Mouse (Mus musculus) lung, postnatal 0 days (tissue): ENCODE results near the gene Gm2696. TPM values are rescaled to one million over a fixed set of nuclear protein-coding genes. Genes with fewer than 3 reads are reported as not detected.
"Not testable (repeated sequence)": the region's sequence is repeated elsewhere in the genome, so short reads cannot be mapped to it uniquely, and the experiment has no call there.

Experiments used
- ATAC-seq: fragments of 200-750 bp; cut with Nextera tagmentation; 2 replicates; pipeline ENCODE4 v1.8.0; 2017; ENCODE audit warnings: moderate library complexity
- DNase-seq: peaks from one replicate; pipeline ENCODE4 v3.0.0-alpha.2; 2016; ENCODE audit warnings: low spot score
- H3K27ac ChIP-seq: fragments of 300-500 bp; sonication (generic); 2 replicates; pipeline ENCODE4 v1.5.1; 2014; ENCODE audit warnings: antibody characterized with exemption, mild to moderate bottlenecking, low read length, mixed read lengths
- H3K27me3 ChIP-seq: fragments of 300-500 bp; sonication (generic); replicated peaks from 2 replicates; pipeline ENCODE4 v1.6.1; 2014; ENCODE audit warnings: low read length, mixed read lengths; ENCODE audit not compliant: insufficient read depth
- H3K36me3 ChIP-seq: fragments of 300-500 bp; sonication (generic); 2 replicates; pipeline ENCODE4 v1.6.1; 2014; ENCODE audit warnings: low read length, mixed read lengths; ENCODE audit not compliant: insufficient read depth
- H3K4me1 ChIP-seq: fragments of 300-500 bp; sonication (generic); 2 replicates; pipeline ENCODE4 v1.6.1; 2014; ENCODE audit warnings: antibody characterized with exemption, low read depth, low read length, mixed read lengths; ENCODE audit not compliant: insufficient read depth
- H3K4me2 ChIP-seq: fragments of 300-500 bp; sonication (generic); replicated peaks from 2 replicates; pipeline ENCODE4 v1.6.1; 2014; ENCODE audit warnings: low read depth, mild to moderate bottlenecking, low read length, moderate library complexity, mixed read lengths
- H3K4me3 ChIP-seq: fragments of 300-500 bp; sonication (generic); 2 replicates; pipeline ENCODE4 v1.5.1; 2014; ENCODE audit warnings: low read depth, low read length
- H3K9ac ChIP-seq: fragments of 300-500 bp; sonication (generic); replicated peaks from 2 replicates; pipeline ENCODE4 v1.6.1; 2014; ENCODE audit warnings: low read depth, mild to moderate bottlenecking
- H3K9me3 ChIP-seq: fragments of 300-500 bp; sonication (generic); 2 replicates; pipeline ENCODE4 v1.6.1; 2016; ENCODE audit warnings: low read length, mixed read lengths
- CTCF ChIP-seq: IDR thresholded peaks from 2 replicates; pipeline ENCODE4 v1.5.1; 2016; ENCODE audit warnings: antibody characterized with exemption, mild to moderate bottlenecking
- EP300 ChIP-seq: IDR thresholded peaks from 2 replicates; pipeline ENCODE4 v1.6.1; 2016; ENCODE audit warnings: antibody characterized with exemption, mild to moderate bottlenecking, control low read depth
- WGBS: fragments of 180-500 bp; shearing (Covaris S2); extraction: QIAGEN DNeasy Blood & Tissue Kit; methylation state at CpG from one replicate; pipeline ENCODE4 v1.1.7; 2014; 5-methylcytosine and 5-hydroxymethylcytosine counted together
- polyA plus RNA-seq: library from polyadenylated mRNA; unstranded; fragments of >200 nt; fragmentation: Nextera tagmentation; extraction: Ambion mirVana; gene quantifications from 2 replicates; pipeline ENCODE4 v1.2.1, GENCODE M21; 2015

Gene Gm2696
- polyA plus RNA-seq, 1 experiment from 2014 or later: not detected

DNA sequence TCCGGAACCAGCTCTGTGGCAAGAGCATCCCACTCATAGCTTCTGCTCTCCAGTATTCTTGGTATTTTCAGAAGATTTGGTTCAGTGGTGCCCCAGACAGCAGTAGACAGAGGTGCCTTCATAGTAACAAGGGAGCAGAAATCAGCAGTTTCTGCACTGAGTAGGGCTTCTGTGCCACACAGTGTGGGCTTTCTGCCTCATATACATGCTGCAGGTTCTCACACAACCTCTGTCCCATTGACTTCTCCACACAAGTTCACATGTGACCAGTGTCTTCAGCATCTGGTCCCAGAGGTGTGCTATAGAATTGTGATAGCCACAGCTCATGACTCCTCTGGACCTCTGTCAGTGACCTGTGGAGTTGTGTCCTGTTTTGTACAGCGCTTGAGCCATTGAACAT is 25.9 kb upstream of the Gm2696 start:
- no peak for ATAC-seq
- WGBS: 75% methylated on average over 2 of the region's 2 CpGs
- no peak overlapping the region for H3K4me3 ChIP-seq
- H3K9ac ChIP-seq: no peak overlapping the region
- H3K27ac ChIP-seq: no peak overlapping the region
- H3K4me1 ChIP-seq: no peaks in the 10 kb centered on the region
- H3K36me3 ChIP-seq: no peaks in the 10 kb centered on the region
- TF ChIP-seq EP300: no peak
- no peak for TF ChIP-seq CTCF
- no peaks in the 10 kb centered on the region for H3K9me3 ChIP-seq
- no peak for DNase-seq
- no peak overlapping the region for H3K4me2 ChIP-seq
- no peaks in the 10 kb centered on the region for H3K27me3 ChIP-seq

DNA sequence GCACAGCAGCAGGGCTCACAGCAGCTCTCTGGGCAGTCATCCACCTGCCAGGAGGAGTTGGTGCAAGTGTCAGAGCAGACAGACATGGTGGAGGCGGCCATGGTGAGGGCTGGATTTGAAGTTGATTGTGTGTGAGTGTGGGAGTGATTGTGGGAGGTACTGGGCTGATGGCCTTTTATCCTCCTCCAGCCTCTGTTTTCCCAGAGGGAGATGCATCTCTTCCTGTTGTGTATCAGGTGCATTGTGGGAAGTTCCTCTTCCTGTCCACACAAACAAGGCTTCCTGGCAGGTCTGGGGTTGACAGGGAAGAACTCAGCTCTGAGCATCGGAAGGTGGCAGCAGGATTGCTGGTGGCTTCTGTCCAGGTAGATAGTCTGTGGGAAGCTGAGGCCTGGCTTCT is 19.5 kb upstream of the Gm2696 start, which contains the start of gene Gm9639:
TSS of gene Gm9639 (minus strand) at position 101 of the 400 bp plus-strand sequence.
- DNase-seq (no peak), ATAC-seq (no peak)
- Histone ChIP-seq H3K27ac (no peak within 1 kb of the TSS), H3K4me3 (no peak within 1 kb of the TSS), H3K27me3 (no peaks in the 10 kb centered on the region), H3K9ac (no peak within 1 kb of the TSS), H3K4me2 (no peak within 1 kb of the TSS), H3K4me1 (no peaks in the 10 kb centered on the region; the same call in 1 of the 2 replicates), H3K9me3 (no peaks in the 10 kb centered on the region), H3K36me3 (no peaks in the 10 kb centered on the region)
- 45% methylated on average over 2 of the region's 2 CpGs for WGBS
- TF ChIP-seq CTCF (no peak), EP300 (no peak)

DNA sequence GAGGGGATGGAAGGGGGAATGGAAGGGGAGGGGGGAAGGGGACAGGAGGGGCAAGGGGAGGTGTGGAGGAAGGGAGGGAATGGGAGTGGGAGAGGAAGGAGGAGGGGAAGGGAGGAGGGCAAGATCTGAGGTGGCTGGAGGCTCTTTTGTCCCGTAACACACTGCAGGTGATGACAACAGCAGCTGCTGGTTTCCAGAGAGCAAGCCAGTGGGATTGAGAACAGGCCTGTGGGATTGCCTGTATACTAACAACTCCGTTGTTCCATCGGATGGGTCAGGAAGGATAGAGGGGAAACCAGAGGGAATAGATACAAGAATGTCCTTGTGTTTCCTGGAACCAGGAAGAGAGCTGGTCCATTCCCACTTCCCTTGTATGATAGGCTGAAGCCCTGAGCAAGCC is 16.8 kb upstream of the Gm2696 start:
- Histone ChIP-seq H3K9ac (no peak overlapping the region), H3K36me3 (no peaks in the 10 kb centered on the region), H3K9me3 (no peaks in the 10 kb centered on the region), H3K4me3 (no peak overlapping the region), H3K4me1 (no peaks in the 10 kb centered on the region; the same call in 1 of the 2 replicates), H3K27ac (no peak overlapping the region), H3K27me3 (no peaks in the 10 kb centered on the region), H3K4me2 (no peak overlapping the region)
- DNase-seq (peak; percentile 6), ATAC-seq (no peak)
- WGBS: 6% methylated on average over 3 of the region's 3 CpGs
- TF ChIP-seq EP300 (no peak), CTCF (no peak)

DNA sequence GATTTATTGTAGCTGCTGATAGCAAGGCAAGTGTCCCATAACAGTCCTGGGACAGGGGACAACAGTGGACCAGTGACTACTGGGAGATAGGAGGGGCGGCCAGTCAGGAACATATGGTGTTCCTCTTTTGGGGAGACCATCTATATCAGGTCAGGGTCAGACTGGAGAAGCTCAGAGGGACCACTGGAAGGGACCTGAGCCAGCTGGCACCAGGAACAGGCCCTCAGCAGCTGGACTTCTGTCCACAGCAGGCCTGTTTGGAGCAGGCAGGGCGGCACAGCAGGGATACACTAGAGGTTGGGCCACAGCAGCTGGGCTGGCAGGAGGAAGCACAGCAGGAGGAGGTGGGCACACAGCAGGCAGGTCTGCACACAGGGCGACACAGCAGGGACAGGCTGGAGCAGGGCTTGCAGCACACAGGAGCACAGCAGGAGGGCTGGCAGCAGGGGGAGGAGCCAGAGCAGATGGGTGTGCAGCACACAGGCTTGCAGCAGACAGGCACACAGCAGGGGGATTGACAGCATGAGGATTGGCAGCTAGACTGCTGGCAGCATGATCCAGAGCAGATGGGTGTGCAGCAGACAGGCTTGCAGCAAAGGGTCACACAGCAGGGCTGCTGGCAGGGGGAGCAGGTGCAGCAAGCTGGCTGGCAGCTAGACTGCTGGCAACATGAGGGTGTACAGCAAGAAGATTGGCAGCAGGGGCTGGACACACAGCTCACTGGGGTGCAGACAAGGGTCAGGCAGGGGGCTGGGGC is 16.1 kb upstream of the Gm2696 start:
- ATAC-seq, H3K4me1 ChIP-seq: not testable (repeated sequence)

DNA sequence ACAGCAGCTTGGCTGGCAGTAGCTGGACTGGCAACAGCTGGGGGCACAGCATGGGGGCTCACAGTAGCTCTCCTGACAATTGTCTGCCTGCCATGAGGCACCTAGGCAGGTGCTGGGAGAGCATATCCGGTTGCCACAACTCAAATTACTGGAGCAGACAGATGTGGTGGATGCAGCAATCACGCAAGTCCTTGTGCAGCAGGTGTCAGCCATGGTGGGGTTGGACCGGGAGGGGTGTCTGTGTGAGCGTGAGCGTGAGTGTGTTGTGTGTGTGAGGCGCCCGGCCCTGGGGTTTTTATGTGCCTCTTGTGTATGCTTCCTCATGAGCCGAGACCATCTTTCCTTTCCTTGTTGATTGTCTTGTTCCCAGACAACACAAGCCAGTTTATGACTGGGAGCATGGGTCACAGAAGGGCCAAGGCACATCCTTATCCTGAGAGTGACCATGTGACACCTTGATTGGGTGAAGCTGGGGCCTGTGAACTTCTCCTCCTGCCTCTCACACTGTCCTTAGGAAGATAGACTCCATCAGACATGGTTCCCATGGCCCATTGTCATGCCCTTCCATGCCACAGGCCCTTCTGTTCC is 15.5 kb upstream of the Gm2696 start, which contains the start of gene Gm19668:
TSS of gene Gm19668 (minus strand) at position 213 of the 588 bp plus-strand sequence.
- no peak within 1 kb of the TSS for H3K27ac ChIP-seq
- DNase-seq: no peak
- TF ChIP-seq EP300 (no peak), CTCF (no peak)

More for the DNA sequence above, 16.1 kb upstream of the Gm2696 start:
- H3K27ac ChIP-seq, H3K27me3 ChIP-seq, H3K9me3 ChIP-seq, H3K4me3 ChIP-seq, H3K36me3 ChIP-seq, H3K4me2 ChIP-seq, H3K9ac ChIP-seq, DNase-seq: not testable (repeated sequence)
- WGBS: 38% methylated on average over 3 of the region's 3 CpGs

DNA sequence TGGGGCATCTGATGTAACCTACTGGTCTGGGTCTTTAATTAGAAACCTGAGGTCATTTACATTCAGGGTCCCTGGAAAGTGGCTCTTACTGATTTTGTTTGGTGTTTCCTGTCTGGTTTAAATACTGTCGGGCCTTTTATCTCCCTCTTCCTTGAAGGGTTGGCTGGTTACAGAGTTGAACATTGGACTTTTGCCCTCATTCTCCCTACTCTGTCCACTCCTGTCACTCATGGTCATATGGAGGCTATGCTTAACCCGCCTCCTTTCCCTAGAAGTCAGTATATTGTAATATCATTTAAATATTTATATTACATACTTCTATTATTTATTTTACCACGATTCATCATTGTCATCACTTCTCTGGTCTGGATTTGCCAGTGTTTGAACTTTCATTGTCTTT is 10.4 kb upstream of the Gm2696 start:
- no peak for TF ChIP-seq CTCF
- TF ChIP-seq EP300: no peak
- Histone ChIP-seq H3K9ac (no peak overlapping the region), H3K9me3 (no peaks in the 10 kb centered on the region), H3K36me3 (no peaks in the 10 kb centered on the region), H3K27ac (no peak overlapping the region), H3K4me1 (no peaks in the 10 kb centered on the region), H3K4me3 (no peak overlapping the region), H3K27me3 (no peaks in the 10 kb centered on the region), H3K4me2 (no peak overlapping the region)
- 37% methylated on average over 3 of the region's 3 CpGs for WGBS
- DNase-seq: no peak
- 0 out of 2 replicates have a peak, but pooled peaks have one; percentile 28 for ATAC-seq

More for the DNA sequence above, 15.5 kb upstream of the Gm2696 start, which contains the start of gene Gm19668:
- Histone ChIP-seq H3K36me3 (no peaks in the 10 kb centered on the region), H3K4me2 (no peak within 1 kb of the TSS), H3K9me3 (no peaks in the 10 kb centered on the region), H3K27me3 (no peaks in the 10 kb centered on the region), H3K4me1 (no peaks in the 10 kb centered on the region; the same call in 1 of the 2 replicates), H3K4me3 (no peak within 1 kb of the TSS), H3K9ac (no peak within 1 kb of the TSS)
- ATAC-seq: no peak
- 59% methylated on average over 8 of the region's 8 CpGs for WGBS
